Mouse (Mus musculus) kidney, adult 2 months (tissue): ENCODE results near the gene Map2k2. TPM values are rescaled to one million over a fixed set of nuclear protein-coding genes. Genes with fewer than 3 reads are reported as not detected.
A peak's percentile ranks its signal among the peaks of the same experiment; 100 is the strongest.

Source experiments
- DNase-seq: peaks from one replicate; pipeline ENCODE4 v3.0.0; 2021
- H3K27ac ChIP-seq: fragments of 200-500 bp; 2 replicates; pipeline ENCODE4 v1.5.1; 2012; ENCODE audit warnings: low read depth, low read length, control low read depth, inconsistent platforms; ENCODE audit not compliant: insufficient read depth
- H3K27me3 ChIP-seq: fragments of 200-500 bp; replicated peaks from 2 replicates; pipeline ENCODE4 v1.6.1; 2012; ENCODE audit warnings: mild to moderate bottlenecking, moderate library complexity, low read length, inconsistent platforms; ENCODE audit not compliant: control insufficient read depth, insufficient read depth
- H3K36me3 ChIP-seq: fragments of 200-500 bp; 2 replicates; pipeline ENCODE4 v1.6.1; 2012; ENCODE audit warnings: mild to moderate bottlenecking, moderate library complexity, low read length, inconsistent platforms; ENCODE audit not compliant: control insufficient read depth, insufficient read depth
- H3K4me1 ChIP-seq: fragments of 200-500 bp; 2 replicates; pipeline ENCODE4 v1.6.1; 2011; ENCODE audit warnings: low read length; ENCODE audit not compliant: control insufficient read depth, insufficient read depth
- H3K4me3 ChIP-seq: fragments of 200-500 bp; 2 replicates; pipeline ENCODE4 v1.5.1; 2011; ENCODE audit warnings: mild to moderate bottlenecking, low read depth, low read length, control low read depth; ENCODE audit not compliant: insufficient read depth
- CTCF ChIP-seq: fragments of 200-500 bp; conservative IDR thresholded peaks from 2 replicates; pipeline ENCODE4 v1.5.1; 2011; ENCODE audit warnings: low read depth, mild to moderate bottlenecking, control low read depth, low read length, moderate library complexity, mixed read lengths; ENCODE audit not compliant: insufficient read depth, insufficient read length
- POLR2A ChIP-seq: fragments of 200-500 bp; IDR thresholded peaks from one replicate; pipeline ENCODE4 v1.6.1; 2011; ENCODE audit warnings: low read depth, low read length, control low read depth
- WGBS: fragments of 180-500 bp; shearing (Covaris S2); methylation state at CpG from one replicate; pipeline ENCODE4 v1.1.7; 2018; 5-methylcytosine and 5-hydroxymethylcytosine counted together
- polyA plus RNA-seq: library from polyadenylated mRNA; depleted of rRNA; stranded (reverse); fragments of >200 nt; gene quantifications from 2 replicates; pipeline ENCODE4 v1.2.3, GENCODE M21; 2012

Gene Map2k2
- polyA plus RNA-seq, 1 experiment = 180 TPM

DNA sequence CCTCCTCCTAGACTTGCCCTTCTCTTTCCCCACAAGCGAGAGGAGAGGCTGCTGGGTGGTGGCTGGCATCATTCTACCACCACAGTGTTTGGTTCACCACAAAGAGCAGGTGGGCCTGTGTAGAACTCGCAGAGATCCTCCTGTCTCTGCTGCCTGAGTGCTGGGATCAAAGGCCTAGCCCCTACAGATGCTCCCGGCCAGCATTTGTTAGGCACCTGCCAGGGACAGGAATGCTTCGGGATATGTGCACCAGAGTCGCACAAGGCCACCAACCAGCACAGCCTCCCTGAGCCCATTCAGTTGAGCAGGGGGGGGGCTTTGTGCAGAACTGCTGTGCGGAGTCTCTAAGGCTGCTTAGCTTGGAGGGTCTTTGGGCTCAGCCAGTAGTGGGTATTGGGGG is 39.6 kb downstream of the Map2k2 start:
- no peak overlapping the region for H3K4me3 ChIP-seq
- peaks cover 6% of the 10 kb centered on the region; the same call in 1 of the 2 replicates for H3K4me1 ChIP-seq
- DNase-seq = no peak
- no peak overlapping the region for H3K27ac ChIP-seq
- TF ChIP-seq POLR2A (no peak), CTCF (no peak)
- H3K27me3 ChIP-seq = no peaks in the 10 kb centered on the region
- peaks cover 6% of the 10 kb centered on the region for H3K36me3 ChIP-seq
- WGBS = 83% methylated on average over 6 of the region's 6 CpGs

DNA sequence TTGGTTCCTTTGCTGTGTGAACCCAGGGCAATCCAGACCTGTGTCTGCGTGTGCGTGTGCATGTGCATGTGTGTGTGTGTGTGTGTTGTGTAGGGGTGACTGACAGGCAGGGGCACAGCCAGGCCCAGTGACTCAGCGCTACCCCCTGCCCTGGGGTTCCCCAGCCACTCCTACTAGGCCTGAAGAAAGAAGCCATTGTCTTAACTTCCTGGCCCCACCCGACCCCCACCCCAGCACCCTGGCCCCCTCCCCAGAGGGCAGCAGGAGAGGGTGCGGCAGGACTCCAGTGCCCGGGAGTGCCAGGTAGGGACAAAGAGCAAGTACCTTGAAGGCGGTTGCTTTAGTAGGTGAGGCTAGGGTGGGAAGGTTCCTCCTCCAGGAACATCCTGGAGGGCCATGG is 40.1 kb downstream of the Map2k2 start:
- Histone ChIP-seq H3K4me3 (no peak overlapping the region), H3K27ac (no peak overlapping the region), H3K4me1 (peaks cover 2% of the 10 kb centered on the region; the same call in 1 of the 2 replicates), H3K27me3 (no peaks in the 10 kb centered on the region), H3K36me3 (peaks cover 6% of the 10 kb centered on the region)
- no peak for DNase-seq
- 53% methylated on average over 7 of the region's 7 CpGs for WGBS
- TF ChIP-seq CTCF (no peak), POLR2A (no peak)

DNA sequence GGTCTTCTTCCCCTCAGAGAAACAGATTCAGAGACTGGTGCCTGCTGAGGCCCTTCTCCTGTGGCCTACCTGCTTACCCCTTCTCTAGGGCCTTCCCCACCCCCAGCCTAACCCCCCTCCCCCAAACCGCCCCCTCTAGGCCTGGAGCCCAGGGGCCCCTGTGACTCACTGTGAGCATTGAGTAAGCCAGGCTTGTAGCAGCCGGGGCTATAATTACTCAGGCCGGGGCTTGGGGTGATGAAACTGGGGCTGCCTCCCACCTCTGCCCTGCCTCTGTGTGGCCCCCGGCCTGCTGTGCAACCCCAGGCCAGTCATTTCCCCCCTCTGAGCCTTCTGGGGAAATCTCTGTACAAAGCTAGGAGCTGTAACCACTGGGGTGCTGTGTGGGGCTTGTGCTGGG is 40.6 kb downstream of the Map2k2 start:
- DNase-seq = no peak
- no peaks in the 10 kb centered on the region for H3K27me3 ChIP-seq
- WGBS = 89% methylated on average over 4 of the region's 4 CpGs

DNA sequence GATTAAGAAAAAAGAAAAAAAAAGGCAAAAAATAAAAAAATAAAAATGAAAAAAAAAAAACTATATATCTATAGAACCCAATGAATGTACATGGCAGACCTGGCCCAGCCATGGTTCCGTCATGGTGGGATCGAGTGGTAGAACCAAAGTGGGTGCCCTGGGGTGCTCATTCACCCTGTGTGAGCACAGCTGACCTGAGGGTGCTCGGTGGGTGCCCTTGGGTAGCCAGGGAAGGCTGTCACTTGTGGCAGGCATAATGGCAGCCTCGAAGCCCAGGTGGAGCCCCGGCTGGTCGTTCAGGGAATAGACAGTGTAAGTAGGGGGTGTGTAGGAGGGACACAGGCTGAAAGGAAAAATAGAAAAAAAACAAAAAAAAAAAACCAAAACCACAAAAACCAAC is 45.5 kb downstream of the Map2k2 start:
- no peak for DNase-seq
- no peaks in the 10 kb centered on the region for H3K4me1 ChIP-seq
- H3K4me3 ChIP-seq = no peak overlapping the region
- TF ChIP-seq CTCF (no peak), POLR2A (no peak)
- no peak overlapping the region for H3K27ac ChIP-seq
- H3K36me3 ChIP-seq = peaks cover 9% of the 10 kb centered on the region
- WGBS = 61% methylated on average over 6 of the region's 6 CpGs
- H3K27me3 ChIP-seq = no peaks in the 10 kb centered on the region

More for the DNA sequence above, 40.6 kb downstream of the Map2k2 start:
- Histone ChIP-seq H3K27ac (no peak overlapping the region), H3K4me1 (no peaks in the 10 kb centered on the region), H3K4me3 (no peak overlapping the region), H3K36me3 (peaks cover 6% of the 10 kb centered on the region)
- TF ChIP-seq POLR2A (no peak), CTCF (no peak)

DNA sequence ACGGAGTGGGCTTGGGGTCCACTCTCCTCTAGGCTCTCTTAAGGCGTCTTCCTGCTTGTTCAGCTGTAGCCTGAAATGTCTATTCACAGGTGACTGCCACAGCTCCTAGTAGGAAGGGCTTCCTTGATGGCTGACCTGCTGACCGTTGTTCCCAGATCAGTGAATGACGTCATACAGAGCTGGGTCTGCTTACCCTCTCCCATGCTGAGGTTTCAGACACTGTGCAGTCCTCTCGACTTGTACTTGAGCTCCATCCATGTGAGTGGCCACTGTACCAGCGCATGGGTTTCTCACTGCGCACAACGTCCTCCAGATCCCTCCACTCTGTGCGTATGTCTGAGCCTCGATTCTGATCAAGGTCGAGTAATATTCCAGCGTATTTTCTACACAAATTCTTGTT is 46.9 kb downstream of the Map2k2 start:
- H3K4me1 ChIP-seq = no peaks in the 10 kb centered on the region
- no peak for DNase-seq
- peaks cover 9% of the 10 kb centered on the region for H3K36me3 ChIP-seq
- 55% methylated on average over 12 of the region's 12 CpGs for WGBS
- no peaks in the 10 kb centered on the region for H3K27me3 ChIP-seq
- no peak overlapping the region for H3K27ac ChIP-seq
- TF ChIP-seq CTCF (no peak), POLR2A (no peak)
- no peak overlapping the region for H3K4me3 ChIP-seq

DNA sequence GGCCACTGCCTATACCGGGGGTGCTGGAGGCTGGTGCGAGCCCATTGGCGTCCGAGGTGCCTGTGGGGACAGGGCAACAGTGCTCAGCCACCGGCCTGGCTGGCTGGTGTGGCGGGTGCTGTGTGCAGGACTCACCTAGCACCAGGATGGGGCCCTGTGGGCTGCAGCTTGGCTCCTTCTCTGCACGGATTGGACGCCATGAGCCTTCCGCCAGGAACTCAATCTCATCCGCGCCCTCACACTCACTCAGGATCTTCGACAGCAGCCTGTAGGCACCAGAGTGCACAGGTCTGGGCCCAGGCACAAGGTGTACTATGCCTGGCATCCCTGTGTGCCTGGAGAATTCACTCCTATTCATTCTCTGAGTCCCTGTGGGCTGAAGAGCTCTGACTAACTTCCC is 48.6 kb downstream of the Map2k2 start:
- Histone ChIP-seq H3K4me1 (no peaks in the 10 kb centered on the region), H3K36me3 (peaks cover 8% of the 10 kb centered on the region), H3K27ac (no peak overlapping the region), H3K4me3 (no peak overlapping the region), H3K27me3 (no peaks in the 10 kb centered on the region)
- WGBS = 90% methylated on average over 12 of the region's 12 CpGs
- no peak for DNase-seq
- TF ChIP-seq CTCF = no peak
- TF ChIP-seq POLR2A = no peak

DNA sequence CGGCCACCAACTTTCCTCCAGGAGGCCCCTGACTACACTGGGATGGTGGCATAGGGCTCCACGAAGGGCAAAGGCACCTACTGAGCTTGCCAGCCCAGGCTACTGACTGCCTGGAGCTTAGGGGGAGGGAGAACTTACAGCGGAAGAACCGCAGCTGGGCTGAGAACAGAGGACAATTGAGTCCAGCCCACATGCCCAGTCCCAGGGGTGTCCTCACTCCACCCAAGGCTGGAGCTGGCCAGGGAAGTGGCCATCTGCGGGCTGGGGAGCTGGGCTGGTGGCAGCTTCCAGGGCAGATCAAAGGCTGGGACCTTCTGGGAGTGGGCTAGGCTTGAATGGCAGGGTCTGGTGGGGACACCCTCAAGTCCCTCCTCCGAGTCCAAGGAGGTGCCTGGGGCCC is 49.0 kb downstream of the Map2k2 start:
- Histone ChIP-seq H3K27ac (peak overlapping the region; percentile 10; the same call in 1 of the 2 replicates), H3K27me3 (no peaks in the 10 kb centered on the region), H3K36me3 (peaks cover 8% of the 10 kb centered on the region), H3K4me3 (no peak overlapping the region), H3K4me1 (no peaks in the 10 kb centered on the region)
- WGBS = 62% methylated on average over 6 of the region's 6 CpGs
- no peak for DNase-seq
- TF ChIP-seq CTCF (no peak), POLR2A (no peak)

DNA sequence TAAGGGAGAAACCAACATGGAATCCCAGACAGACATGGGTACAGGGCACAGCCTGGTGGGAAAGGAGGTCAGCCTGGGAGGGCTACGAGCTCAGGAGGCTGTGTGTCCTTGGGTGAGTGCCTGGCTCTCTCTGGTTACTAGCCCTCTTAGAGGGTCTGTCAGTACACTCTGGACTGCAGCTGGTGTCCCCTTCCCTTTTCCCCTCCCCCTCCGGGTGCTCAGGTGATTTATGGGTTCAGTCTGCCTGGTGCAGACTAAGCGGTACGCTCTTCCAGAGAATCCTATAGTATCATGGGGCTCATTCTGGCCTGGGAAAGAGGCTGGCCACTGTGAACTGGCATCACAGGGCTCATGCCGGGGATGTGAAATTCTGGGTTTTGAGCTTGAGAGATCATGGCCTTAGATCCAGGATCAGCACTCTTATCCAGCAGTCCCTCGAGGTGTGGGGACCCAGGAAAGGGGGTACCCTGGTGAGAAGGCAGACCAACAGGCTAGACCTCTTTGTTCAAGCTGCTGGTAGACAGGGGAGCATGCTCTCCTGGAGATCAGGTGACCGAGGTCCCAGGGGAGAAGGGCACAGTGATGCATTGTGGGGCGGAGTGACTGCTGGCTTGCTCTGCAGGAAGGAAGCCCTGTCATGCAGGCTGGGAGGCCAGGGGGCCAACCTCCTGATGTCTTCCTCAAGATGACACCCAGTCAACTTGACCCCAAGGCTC is 56.0 kb downstream of the Map2k2 start:
- peak; percentile 80 for DNase-seq
- Histone ChIP-seq H3K27me3 (no peaks in the 10 kb centered on the region), H3K27ac (no peak overlapping the region), H3K4me3 (no peak overlapping the region), H3K36me3 (no peaks in the 10 kb centered on the region), H3K4me1 (peaks cover 6% of the 10 kb centered on the region; the same call in 1 of the 2 replicates)
- TF ChIP-seq CTCF (no peak), POLR2A (no peak)
- 60% methylated on average over 8 of the region's 8 CpGs for WGBS
